Mouse (Mus musculus): Measurements from ENCODE around the gene Rbfox3. TPM values are rescaled to one million over a fixed set of nuclear protein-coding genes. Genes with fewer than 3 reads are reported as not detected.

Gene Rbfox3
- polyA plus RNA-seq, 2 experiments: 0.08 to 0.17 TPM

- Histone ChIP-seq H3K27me3 (ENCODE audit: control insufficient read depth, insufficient read depth, low read length) (no peaks in the 10 kb centered on the region), H3K4me1 (replicated peaks; ENCODE audit: control insufficient read depth in 2 of 2, insufficient read depth in 2 of 2, low read length in 1 of 2) (peaks cover 29 to 39% of the 10 kb centered on the region in 2 experiments), H3K4me2 (ENCODE audit: low read depth) (peak overlapping the region; percentile 29), H3K9me3 (ENCODE audit: control insufficient read depth, low read length) (no peaks in the 10 kb centered on the region), H3K4me3 (ENCODE audit: insufficient read depth in 1 of 2, low read depth in 2 of 2, low read length in 2 of 2) (no peak overlapping the region), H3K9ac (replicated peaks) (peak overlapping the region; percentile 43; the same call in 1 of the 2 replicates), H3K36me3 (replicated peaks; ENCODE audit: control insufficient read depth, insufficient read depth, low read depth) (no peaks in the 10 kb centered on the region), H3K27ac (peak overlapping the region; percentile 50)
- ATAC-seq (ENCODE audit: insufficient read depth) (no peak), DNase-seq (ENCODE audit: low read depth in 3 of 3, low spot score in 3 of 3) (no peak)
- 33% methylated on average over 6 of the region's 6 CpGs for WGBS (ENCODE audit: insufficient replicate concordance)
- TF ChIP-seq CTCF (IDR thresholded peaks at IDR 0.05; ENCODE audit: low read depth) (no peak), EP300 (IDR thresholded peaks at IDR 0.05; ENCODE audit: low read depth) (peak; percentile 28; the same call in 1 of the 2 replicates)
These were observed 437.4 kb downstream of the Rbfox3 start for GRCm38 (mm10) chr11:118473842-118474500.

- H3K4me2 ChIP-seq (ENCODE audit: low read depth): no peak overlapping the region; the same call in 1 of the 2 replicates
- peaks cover 29 to 39% of the 10 kb centered on the region in 2 experiments for H3K4me1 ChIP-seq (replicated peaks; ENCODE audit: control insufficient read depth in 2 of 2, insufficient read depth in 2 of 2, low read length in 1 of 2)
- H3K27ac ChIP-seq: no peak overlapping the region
These were observed 438.2 kb downstream of the Rbfox3 start for GRCm38 (mm10) chr11:118473161-118473560.

GRCm38 (mm10) chr11:118471676-118472075 lies 439.7 kb downstream of the Rbfox3 start:
- H3K4me2 ChIP-seq (ENCODE audit: low read depth): no peak overlapping the region
- no peak overlapping the region for H3K9ac ChIP-seq (replicated peaks)
- H3K27me3 ChIP-seq (ENCODE audit: control insufficient read depth, insufficient read depth, low read length): no peaks in the 10 kb centered on the region
- DNase-seq (ENCODE audit: low read depth in 3 of 3, low spot score in 3 of 3) (no peak), ATAC-seq (ENCODE audit: insufficient read depth) (no peak)
- H3K27ac ChIP-seq: no peak overlapping the region
- H3K36me3 ChIP-seq (replicated peaks; ENCODE audit: control insufficient read depth, insufficient read depth, low read depth): no peaks in the 10 kb centered on the region
- H3K9me3 ChIP-seq (ENCODE audit: control insufficient read depth, low read length): no peaks in the 10 kb centered on the region
- peaks cover 25 to 36% of the 10 kb centered on the region in 2 experiments for H3K4me1 ChIP-seq (replicated peaks; ENCODE audit: control insufficient read depth in 2 of 2, insufficient read depth in 2 of 2, low read length in 1 of 2)
- 86% methylated on average over 13 of the region's 13 CpGs for WGBS (ENCODE audit: insufficient replicate concordance)
- H3K4me3 ChIP-seq (ENCODE audit: insufficient read depth in 1 of 2, low read depth in 2 of 2, low read length in 2 of 2): no peak overlapping the region
- TF ChIP-seq CTCF (IDR thresholded peaks at IDR 0.05; ENCODE audit: low read depth): no peak
- no peak for TF ChIP-seq EP300 (IDR thresholded peaks at IDR 0.05; ENCODE audit: low read depth)

More at GRCm38 (mm10) chr11:118473161-118473560, 438.2 kb downstream of the Rbfox3 start:
- no peak for ATAC-seq (ENCODE audit: insufficient read depth)
- Histone ChIP-seq H3K9me3 (ENCODE audit: control insufficient read depth, low read length) (no peaks in the 10 kb centered on the region), H3K4me3 (ENCODE audit: insufficient read depth in 1 of 2, low read depth in 2 of 2, low read length in 2 of 2) (no peak overlapping the region), H3K9ac (replicated peaks) (no peak overlapping the region), H3K36me3 (replicated peaks; ENCODE audit: control insufficient read depth, insufficient read depth, low read depth) (no peaks in the 10 kb centered on the region), H3K27me3 (ENCODE audit: control insufficient read depth, insufficient read depth, low read length) (no peaks in the 10 kb centered on the region)
- DNase-seq (ENCODE audit: low read depth in 3 of 3, low spot score in 3 of 3): no peak
- 60% methylated on average over 1 of the region's 1 CpGs for WGBS (ENCODE audit: insufficient replicate concordance)
- no peak for TF ChIP-seq EP300 (IDR thresholded peaks at IDR 0.05; ENCODE audit: low read depth)
- no peak for TF ChIP-seq CTCF (IDR thresholded peaks at IDR 0.05; ENCODE audit: low read depth)

- Histone ChIP-seq H3K27me3 (ENCODE audit: control insufficient read depth, insufficient read depth, low read length) (no peaks in the 10 kb centered on the region), H3K36me3 (replicated peaks; ENCODE audit: control insufficient read depth, insufficient read depth, low read depth) (no peaks in the 10 kb centered on the region), H3K4me2 (ENCODE audit: low read depth) (peak overlapping the region; percentile 18; the same call in 1 of the 2 replicates), H3K9me3 (ENCODE audit: control insufficient read depth, low read length) (no peaks in the 10 kb centered on the region), H3K4me3 (ENCODE audit: insufficient read depth in 1 of 2, low read depth in 2 of 2, low read length in 2 of 2) (no peak overlapping the region), H3K27ac (peak overlapping the region; percentile 47), H3K9ac (replicated peaks) (no peak overlapping the region), H3K4me1 (replicated peaks; ENCODE audit: control insufficient read depth in 2 of 2, insufficient read depth in 2 of 2, low read length in 1 of 2) (peaks cover 25 to 36% of the 10 kb centered on the region in 2 experiments)
- WGBS (ENCODE audit: insufficient replicate concordance): 12% methylated on average over 12 of the region's 12 CpGs
- DNase-seq (ENCODE audit: low read depth in 3 of 3, low spot score in 3 of 3) (peak in 2 of 3 experiments; percentile 34 to 38), ATAC-seq (ENCODE audit: insufficient read depth) (peak; percentile 74)
- TF ChIP-seq EP300 (IDR thresholded peaks at IDR 0.05; ENCODE audit: low read depth): peak; percentile 64; the same call in 1 of the 2 replicates
- no peak for TF ChIP-seq CTCF (IDR thresholded peaks at IDR 0.05; ENCODE audit: low read depth)
These were observed 441.0 kb downstream of the Rbfox3 start for GRCm38 (mm10) chr11:118470234-118470966.

Data from liver, embryonic 14.5 days (tissue).